Mouse (Mus musculus): ENCODE data around the gene H2-M10.6. TPM values are rescaled to one million over a fixed set of nuclear protein-coding genes. Genes with fewer than 3 reads are reported as not detected.
"Not testable (repeated sequence)": the region's sequence is repeated elsewhere in the genome, so short reads cannot be mapped to it uniquely, and the experiment has no call there.

The H2-M10.6 gene
- not detected in 2 replicates for total RNA-seq (2017)

- ATAC-seq (replicated peaks in 1 of 2; ENCODE audit: insufficient read depth in 1 of 2, low FRiP score in 2 of 2, low TSS enrichment in 1 of 2, low read depth in 1 of 2, poor library complexity in 2 of 2, severe bottlenecking in 2 of 2), result no peak
These were observed at the start of gene H2-M10.6 for GRCm38 (mm10) chr17:36811871-36812270. H2-M10.6 (plus strand) TSS chr17:36812171.

GRCm38 (mm10) chr17:36763816-36764215 lies 48.2 kb upstream of the H2-M10.6 start:
- ATAC-seq (replicated peaks in 1 of 2; ENCODE audit: insufficient read depth in 1 of 2, low FRiP score in 2 of 2, low TSS enrichment in 1 of 2, low read depth in 1 of 2, poor library complexity in 2 of 2, severe bottlenecking in 2 of 2), result no peak

- ATAC-seq (replicated peaks in 1 of 2; ENCODE audit: insufficient read depth in 1 of 2, low FRiP score in 2 of 2, low TSS enrichment in 1 of 2, low read depth in 1 of 2, poor library complexity in 2 of 2, severe bottlenecking in 2 of 2), result not testable (repeated sequence)
These were observed 47.7 kb upstream of the H2-M10.6 start for GRCm38 (mm10) chr17:36764244-36764643.

DNA sequence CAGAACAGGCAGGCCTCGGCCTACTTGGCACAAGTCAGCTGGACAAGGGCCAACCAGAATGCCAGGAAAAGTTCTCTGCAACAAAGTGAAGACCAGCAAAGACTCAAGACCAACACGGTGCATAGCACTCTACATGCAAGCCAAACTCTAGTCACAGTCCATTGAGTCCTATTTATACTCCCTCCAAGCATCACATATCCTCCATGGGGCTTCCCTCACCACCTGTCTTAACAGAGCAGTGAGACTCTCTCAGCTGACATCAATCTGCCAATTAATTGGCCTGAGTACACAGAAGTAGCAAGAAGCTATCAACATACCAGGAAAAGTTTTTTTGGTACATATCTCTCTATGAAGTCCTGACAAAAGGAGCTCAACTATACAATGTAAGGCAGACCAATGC lies 46.6 kb upstream of the H2-M10.6 start:
- ATAC-seq (replicated peaks in 1 of 2; ENCODE audit: insufficient read depth in 1 of 2, low FRiP score in 2 of 2, low TSS enrichment in 1 of 2, low read depth in 1 of 2, poor library complexity in 2 of 2, severe bottlenecking in 2 of 2), result not testable (repeated sequence)

- ATAC-seq (replicated peaks in 1 of 2; ENCODE audit: insufficient read depth in 1 of 2, low FRiP score in 2 of 2, low TSS enrichment in 1 of 2, low read depth in 1 of 2, poor library complexity in 2 of 2, severe bottlenecking in 2 of 2), result not testable (repeated sequence)
These were observed 39.4 kb upstream of the H2-M10.6 start, which contains the start of gene H2-M10.5 for GRCm38 (mm10) chr17:36772610-36773009. H2-M10.5 (plus strand) TSS chr17:36772910.

DNA sequence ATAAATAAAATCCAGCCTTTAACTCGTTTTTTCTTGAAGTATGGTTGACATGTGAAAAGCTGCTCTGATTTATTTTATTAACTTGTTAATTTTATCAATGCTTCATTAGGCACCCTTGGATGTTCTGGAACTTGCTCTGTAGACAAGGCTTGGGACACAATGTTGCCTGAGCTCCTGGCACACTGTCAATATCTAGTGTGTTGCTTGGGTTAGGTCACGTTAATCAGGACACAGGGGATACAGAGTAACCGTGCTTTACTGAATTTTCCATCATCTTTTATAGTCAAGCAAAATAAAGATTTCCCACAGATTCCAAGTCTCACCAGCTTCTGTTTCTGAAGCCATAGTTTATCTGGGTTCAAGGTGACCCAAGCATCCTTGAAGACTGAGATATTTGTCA lies 30.4 kb upstream of the H2-M10.6 start:
- ATAC-seq (replicated peaks in 1 of 2; ENCODE audit: insufficient read depth in 1 of 2, low FRiP score in 2 of 2, low TSS enrichment in 1 of 2, low read depth in 1 of 2, poor library complexity in 2 of 2, severe bottlenecking in 2 of 2), result no peak

DNA sequence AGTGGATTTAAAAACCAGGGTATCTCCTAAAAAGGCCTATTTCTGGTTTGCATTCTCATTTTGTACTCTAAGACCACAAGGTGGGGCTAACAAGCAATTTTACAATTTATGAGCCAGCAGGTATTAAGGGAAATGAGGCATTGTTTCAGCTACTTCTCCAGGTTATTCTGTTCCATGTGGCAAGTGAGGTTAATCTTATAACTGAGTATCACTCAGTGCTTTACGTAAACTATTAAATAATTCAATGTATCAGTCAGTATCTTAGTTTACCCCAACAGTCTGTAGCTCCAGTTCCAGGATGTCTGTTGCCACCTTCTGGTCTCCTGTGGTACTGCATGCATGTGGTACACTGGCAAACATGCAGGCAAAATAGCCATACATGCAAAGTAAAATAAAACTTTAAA lies 25.5 kb upstream of the H2-M10.6 start:
- ATAC-seq (replicated peaks in 1 of 2; ENCODE audit: insufficient read depth in 1 of 2, low FRiP score in 2 of 2, low TSS enrichment in 1 of 2, low read depth in 1 of 2, poor library complexity in 2 of 2, severe bottlenecking in 2 of 2), result peak; percentile 64 to 67; a peak in 3 of 4 replicates

GRCm38 (mm10) chr17:36788351-36788750 lies 23.6 kb upstream of the H2-M10.6 start:
- no peak for ATAC-seq (replicated peaks in 1 of 2; ENCODE audit: insufficient read depth in 1 of 2, low FRiP score in 2 of 2, low TSS enrichment in 1 of 2, low read depth in 1 of 2, poor library complexity in 2 of 2, severe bottlenecking in 2 of 2)

- peak; percentile 73 to 83 for ATAC-seq (replicated peaks in 1 of 2; ENCODE audit: insufficient read depth in 1 of 2, low FRiP score in 2 of 2, low TSS enrichment in 1 of 2, low read depth in 1 of 2, poor library complexity in 2 of 2, severe bottlenecking in 2 of 2)
These were observed 23.2 kb upstream of the H2-M10.6 start for GRCm38 (mm10) chr17:36788801-36789200.

DNA sequence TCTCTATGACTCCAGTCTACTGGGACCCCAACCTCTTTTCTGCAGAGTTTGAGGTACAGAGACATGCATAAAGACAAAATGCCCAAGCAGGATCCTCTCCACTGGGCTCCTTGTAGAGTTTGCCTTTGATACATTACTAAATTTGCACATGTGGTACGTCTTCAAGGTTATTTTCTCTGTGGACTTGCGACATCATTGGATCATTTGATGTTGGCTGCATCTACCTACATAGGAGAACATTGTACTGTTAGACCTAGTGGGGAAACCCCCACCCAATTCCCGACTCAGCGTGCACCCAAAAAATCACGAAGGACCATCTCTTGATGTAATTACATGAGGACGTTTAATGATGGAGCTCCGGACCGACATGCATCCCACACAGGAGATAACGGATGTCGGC lies 12.5 kb upstream of the H2-M10.6 start:
- no peak for ATAC-seq (replicated peaks in 1 of 2; ENCODE audit: insufficient read depth in 1 of 2, low FRiP score in 2 of 2, low TSS enrichment in 1 of 2, low read depth in 1 of 2, poor library complexity in 2 of 2, severe bottlenecking in 2 of 2)

DNA sequence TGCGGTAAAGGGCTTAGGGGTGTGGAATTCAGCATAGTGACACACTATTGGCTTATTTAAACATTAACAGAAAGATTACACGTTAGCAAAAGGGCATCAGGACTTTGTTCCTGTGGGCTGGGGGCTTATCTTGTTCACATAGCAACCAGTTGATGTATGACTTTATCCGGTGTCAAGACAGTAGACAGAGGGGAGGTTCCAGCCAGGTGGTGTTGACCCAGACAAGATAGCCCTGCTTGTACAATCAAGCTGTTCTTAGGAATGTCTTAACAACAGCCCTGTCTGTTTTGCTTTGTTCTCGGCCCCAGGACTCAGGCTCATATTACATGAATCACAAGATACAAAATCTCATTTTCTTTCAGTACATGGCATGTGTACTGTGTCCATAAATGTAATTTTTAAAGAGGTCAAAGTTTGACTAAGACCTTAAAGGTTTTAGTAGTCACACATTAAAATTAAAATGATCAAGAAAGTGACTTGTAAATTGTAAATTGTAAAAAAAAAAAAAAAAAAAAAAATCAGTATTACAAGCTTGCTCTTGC lies 12.0 kb upstream of the H2-M10.6 start:
- ATAC-seq (replicated peaks in 1 of 2; ENCODE audit: insufficient read depth in 1 of 2, low FRiP score in 2 of 2, low TSS enrichment in 1 of 2, low read depth in 1 of 2, poor library complexity in 2 of 2, severe bottlenecking in 2 of 2), result not testable (repeated sequence)

- ATAC-seq (replicated peaks in 1 of 2; ENCODE audit: insufficient read depth in 1 of 2, low FRiP score in 2 of 2, low TSS enrichment in 1 of 2, low read depth in 1 of 2, poor library complexity in 2 of 2, severe bottlenecking in 2 of 2), result peak; percentile 64 to 71; a peak in 3 of 4 replicates
These were observed 12.0 kb downstream of the H2-M10.6 start for GRCm38 (mm10) chr17:36824005-36824404.

DNA sequence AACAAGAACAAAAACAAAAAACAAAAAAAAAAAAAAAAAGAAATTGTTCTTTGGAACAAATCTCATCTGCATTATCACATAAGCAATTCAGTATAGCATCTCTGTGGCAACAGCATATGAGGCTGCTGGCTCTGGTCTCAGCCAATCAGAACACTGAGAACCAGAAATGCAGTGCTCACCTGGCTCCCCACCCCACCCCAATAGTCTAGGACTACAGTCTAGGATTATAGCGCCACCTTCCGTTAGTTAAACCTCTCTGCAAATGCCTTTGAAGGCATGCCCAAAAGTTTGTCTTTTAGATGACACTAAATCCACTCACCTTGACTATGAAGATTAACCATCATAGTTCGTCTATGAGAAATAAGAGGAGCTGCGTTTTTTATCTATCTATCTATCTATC lies 13.6 kb downstream of the H2-M10.6 start:
- peak; percentile 39 to 44; a peak in 2 of 4 replicates for ATAC-seq (replicated peaks in 1 of 2; ENCODE audit: insufficient read depth in 1 of 2, low FRiP score in 2 of 2, low TSS enrichment in 1 of 2, low read depth in 1 of 2, poor library complexity in 2 of 2, severe bottlenecking in 2 of 2)

GRCm38 (mm10) chr17:36826002-36826401 lies 14.0 kb downstream of the H2-M10.6 start:
- ATAC-seq (replicated peaks in 1 of 2; ENCODE audit: insufficient read depth in 1 of 2, low FRiP score in 2 of 2, low TSS enrichment in 1 of 2, low read depth in 1 of 2, poor library complexity in 2 of 2, severe bottlenecking in 2 of 2), result peak; percentile 77 to 81

DNA sequence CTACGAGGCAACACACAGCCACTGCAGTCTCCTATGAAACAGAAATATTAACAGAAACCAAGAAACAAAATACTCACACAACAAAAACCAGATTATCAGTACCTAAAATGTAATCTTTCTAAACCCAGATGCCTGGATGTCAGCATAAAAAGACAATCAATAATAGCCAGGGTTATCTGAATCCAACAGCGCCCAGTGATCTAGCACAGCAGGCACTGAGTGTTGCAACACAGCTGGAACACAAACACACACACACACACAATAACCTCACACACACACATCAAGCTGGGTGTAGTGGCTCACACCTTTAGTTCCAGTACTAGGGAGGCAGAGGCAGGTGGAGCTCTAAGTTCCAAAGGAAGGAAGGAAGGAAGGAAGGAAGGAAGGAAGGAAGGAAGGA lies 16.5 kb downstream of the H2-M10.6 start:
- no peak for ATAC-seq (replicated peaks in 1 of 2; ENCODE audit: insufficient read depth in 1 of 2, low FRiP score in 2 of 2, low TSS enrichment in 1 of 2, low read depth in 1 of 2, poor library complexity in 2 of 2, severe bottlenecking in 2 of 2)

GRCm38 (mm10) chr17:36830470-36830869 lies 18.5 kb downstream of the H2-M10.6 start:
- ATAC-seq (replicated peaks in 1 of 2; ENCODE audit: insufficient read depth in 1 of 2, low FRiP score in 2 of 2, low TSS enrichment in 1 of 2, low read depth in 1 of 2, poor library complexity in 2 of 2, severe bottlenecking in 2 of 2), result no peak

DNA sequence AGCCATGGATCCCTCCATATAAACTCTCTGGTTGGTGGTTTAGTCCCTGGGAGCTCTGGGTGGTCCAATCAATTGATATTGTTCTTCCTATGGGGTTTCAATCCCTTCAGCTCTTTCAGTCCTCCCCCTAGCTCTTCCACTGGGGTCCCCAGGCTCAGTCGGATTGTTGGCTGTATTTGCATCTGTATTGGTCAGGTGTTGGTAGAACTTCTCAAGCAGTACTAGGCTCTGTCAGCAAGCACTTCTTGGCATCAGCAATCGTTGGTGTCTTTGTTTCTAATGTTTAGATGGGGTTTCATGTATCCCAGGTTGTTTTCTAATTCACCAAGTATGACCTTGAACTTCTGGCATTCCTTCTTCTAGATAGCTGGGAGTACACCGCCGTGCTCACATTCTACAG lies 20.7 kb downstream of the H2-M10.6 start:
- ATAC-seq (replicated peaks in 1 of 2; ENCODE audit: insufficient read depth in 1 of 2, low FRiP score in 2 of 2, low TSS enrichment in 1 of 2, low read depth in 1 of 2, poor library complexity in 2 of 2, severe bottlenecking in 2 of 2), result no peak

- ATAC-seq (replicated peaks in 1 of 2; ENCODE audit: insufficient read depth in 1 of 2, low FRiP score in 2 of 2, low TSS enrichment in 1 of 2, low read depth in 1 of 2, poor library complexity in 2 of 2, severe bottlenecking in 2 of 2), result peak; percentile 55 to 72
These were observed 23.8 kb downstream of the H2-M10.6 start for GRCm38 (mm10) chr17:36835591-36836426.
